Mouse (Mus musculus) forebrain, embryonic 15.5 days (tissue): ENCODE results near the gene Angptl4. TPM values are rescaled to one million over a fixed set of nuclear protein-coding genes. Genes with fewer than 3 reads are reported as not detected.

Experiments
- ATAC-seq: fragments of 200-750 bp; cut with Nextera tagmentation; replicated peaks from 2 replicates; pipeline ENCODE4 v1.8.0; 2017; ENCODE audit warnings: mild to moderate bottlenecking, moderate TSS enrichment, moderate library complexity
- H3K27ac ChIP-seq: fragments of 300-500 bp; sonication (generic); replicated peaks from 2 replicates; pipeline ENCODE4 v1.5.1; 2015; ENCODE audit warnings: mild to moderate bottlenecking, inconsistent platforms
- H3K27me3 ChIP-seq: fragments of 300-500 bp; sonication (generic); 2 replicates; pipeline ENCODE4 v1.6.1; 2015; ENCODE audit warnings: inconsistent platforms
- H3K36me3 ChIP-seq: fragments of 300-500 bp; sonication (generic); 2 replicates; pipeline ENCODE4 v1.6.1; 2015; ENCODE audit warnings: mild to moderate bottlenecking, inconsistent platforms
- H3K4me1 ChIP-seq: fragments of 300-500 bp; sonication (generic); 2 replicates; pipeline ENCODE4 v1.6.1; 2015; ENCODE audit warnings: inconsistent platforms
- H3K4me2 ChIP-seq: fragments of 300-500 bp; sonication (generic); replicated peaks from 2 replicates; pipeline ENCODE4 v1.6.1; 2015; ENCODE audit warnings: mild to moderate bottlenecking, inconsistent platforms
- H3K4me3 ChIP-seq: fragments of 300-500 bp; sonication (generic); 2 replicates; pipeline ENCODE4 v1.5.1; 2015; ENCODE audit warnings: mild to moderate bottlenecking, inconsistent platforms
- H3K9ac ChIP-seq: fragments of 300-500 bp; sonication (generic); replicated peaks from 2 replicates; pipeline ENCODE4 v1.6.1; 2015; ENCODE audit warnings: mild to moderate bottlenecking, inconsistent platforms
- H3K9me3 ChIP-seq: fragments of 300-500 bp; sonication (generic); 2 replicates; pipeline ENCODE4 v1.6.1; 2016; ENCODE audit warnings: inconsistent platforms
- WGBS: fragments of 180-500 bp; shearing (Covaris S2); methylation state at CpG from one replicate; pipeline ENCODE4 v1.1.7; 2015; ENCODE audit warnings: mixed read lengths; 5-methylcytosine and 5-hydroxymethylcytosine counted together
- polyA plus RNA-seq: library from polyadenylated mRNA; unstranded; fragments of >200 nt; fragmentation: Nextera tagmentation; extraction: Ambion mirVana; gene quantifications from 2 replicates; pipeline ENCODE4 v1.2.1, GENCODE M21; 2015

Gene Angptl4
- polyA plus RNA-seq, 1 experiment from 2014 or later = 12.8 TPM

- ATAC-seq = no peak
- H3K4me1 ChIP-seq = no peaks in the 10 kb centered on the region
- no peaks in the 10 kb centered on the region for H3K27me3 ChIP-seq
- no peak overlapping the region for H3K27ac ChIP-seq
- no peak overlapping the region for H3K9ac ChIP-seq
- no peak overlapping the region for H3K4me3 ChIP-seq
- 40% methylated on average over 3 of the region's 3 CpGs for WGBS
- H3K4me2 ChIP-seq = no peak overlapping the region
- no peaks in the 10 kb centered on the region for H3K9me3 ChIP-seq
- no peaks in the 10 kb centered on the region for H3K36me3 ChIP-seq
Measured at GRCm38 (mm10) chr17:33798306-33798705, 16.7 kb upstream of the Angptl4 start.

DNA sequence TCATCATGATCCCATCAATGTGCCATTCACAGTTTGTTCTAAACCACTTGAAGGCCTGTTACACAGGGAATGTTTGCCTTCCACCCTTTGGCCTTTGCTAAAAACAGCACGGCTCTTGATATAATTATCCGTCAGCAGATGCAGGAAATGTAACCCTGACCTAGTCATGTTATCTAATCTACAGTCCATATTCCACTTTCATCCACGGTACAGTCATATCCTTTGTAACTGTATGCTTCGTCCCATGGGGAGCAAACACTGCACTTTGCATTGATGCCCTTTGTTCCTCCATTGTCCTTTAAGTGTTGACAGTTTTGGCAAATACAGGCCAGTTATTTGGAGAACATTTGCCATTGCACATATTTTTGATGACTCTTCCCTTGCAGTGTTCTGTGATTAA is 7.1 kb upstream of the Angptl4 start:
- Histone ChIP-seq H3K4me3 (no peak overlapping the region), H3K4me2 (no peak overlapping the region), H3K27me3 (no peaks in the 10 kb centered on the region), H3K9me3 (no peaks in the 10 kb centered on the region), H3K4me1 (no peaks in the 10 kb centered on the region), H3K9ac (no peak overlapping the region), H3K36me3 (no peaks in the 10 kb centered on the region), H3K27ac (no peak overlapping the region)
- WGBS = 88% methylated on average over 4 of the region's 4 CpGs
- no peak for ATAC-seq

- Histone ChIP-seq H3K4me2 (no peak overlapping the region), H3K27me3 (no peaks in the 10 kb centered on the region), H3K36me3 (no peaks in the 10 kb centered on the region), H3K9ac (no peak overlapping the region), H3K4me1 (peaks cover 8% of the 10 kb centered on the region; the same call in 1 of the 2 replicates), H3K27ac (no peak overlapping the region), H3K4me3 (no peak overlapping the region), H3K9me3 (no peaks in the 10 kb centered on the region)
- WGBS = 84% methylated on average over 18 of the region's 18 CpGs
- no peak for ATAC-seq
Measured at GRCm38 (mm10) chr17:33786375-33786774, 4.7 kb upstream of the Angptl4 start.

- Histone ChIP-seq H3K4me2 (no peak overlapping the region), H3K9ac (no peak overlapping the region), H3K36me3 (no peaks in the 10 kb centered on the region), H3K27me3 (no peaks in the 10 kb centered on the region), H3K4me1 (peaks cover 22% of the 10 kb centered on the region), H3K4me3 (no peak overlapping the region), H3K9me3 (no peaks in the 10 kb centered on the region), H3K27ac (no peak overlapping the region)
- 92% methylated on average over 2 of the region's 2 CpGs for WGBS
- ATAC-seq = no peak
Measured at GRCm38 (mm10) chr17:33784939-33785338, 3.3 kb upstream of the Angptl4 start.

DNA sequence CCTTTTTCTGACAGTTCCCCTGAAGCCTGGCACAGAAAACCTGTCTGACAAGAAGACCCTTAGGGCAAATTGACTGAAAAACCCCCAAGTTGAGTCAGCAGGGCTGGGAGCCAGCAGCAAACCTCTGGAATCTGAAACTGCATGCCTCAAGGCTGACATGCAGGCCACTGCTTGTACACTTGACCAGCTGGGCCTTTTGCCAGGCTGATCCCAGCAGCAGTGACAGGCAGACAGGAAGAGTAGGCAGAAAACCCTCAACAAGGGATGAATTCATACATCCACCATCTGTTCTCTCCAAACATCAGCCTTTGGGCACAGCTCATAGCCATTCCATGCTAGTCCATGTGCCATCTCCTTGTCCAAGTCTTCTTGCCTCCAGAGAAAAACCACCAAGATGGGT is 1.8 kb upstream of the Angptl4 start:
- ATAC-seq = no peak
- Histone ChIP-seq H3K27me3 (no peaks in the 10 kb centered on the region), H3K9me3 (no peaks in the 10 kb centered on the region), H3K4me1 (peaks cover 34% of the 10 kb centered on the region), H3K4me3 (no peak overlapping the region), H3K9ac (no peak overlapping the region), H3K36me3 (no peaks in the 10 kb centered on the region), H3K4me2 (no peak overlapping the region), H3K27ac (no peak overlapping the region)

DNA sequence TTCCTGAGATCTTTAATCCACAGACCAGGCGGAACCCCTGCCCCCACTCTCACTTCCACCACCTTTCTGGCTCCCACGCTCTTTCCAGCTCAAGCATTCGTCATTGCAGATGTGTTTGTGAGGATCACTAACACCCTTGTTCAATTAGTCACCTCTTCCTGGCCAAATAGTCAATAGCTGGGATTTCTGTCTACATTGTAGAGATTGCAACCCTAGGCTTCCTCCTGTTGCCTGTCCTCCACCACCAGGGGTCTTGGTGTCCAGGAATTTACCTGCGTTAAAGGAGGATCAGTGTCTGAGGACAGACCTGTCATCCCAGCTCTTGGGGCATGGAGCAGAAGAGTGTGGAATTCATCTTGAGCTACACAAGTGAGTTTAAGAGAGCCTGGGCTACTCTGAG is 437 bp upstream of the Angptl4 start:
- H3K27ac ChIP-seq = no peak overlapping the region

GRCm38 (mm10) chr17:33780431-33780830 is 1.2 kb downstream of the Angptl4 start:
- Histone ChIP-seq H3K27me3 (no peaks in the 10 kb centered on the region), H3K27ac (peak overlapping the region; percentile 45; the same call in 1 of the 2 replicates), H3K4me3 (peak overlapping the region; percentile 47), H3K9me3 (no peaks in the 10 kb centered on the region), H3K4me1 (peaks cover 34% of the 10 kb centered on the region), H3K36me3 (no peaks in the 10 kb centered on the region), H3K4me2 (peak overlapping the region; percentile 92; the same call in 1 of the 2 replicates), H3K9ac (no peak overlapping the region)
- ATAC-seq = no peak
- 95% methylated on average over 5 of the region's 5 CpGs for WGBS

More for the DNA sequence above, 437 bp upstream of the Angptl4 start:
- no peaks in the 10 kb centered on the region for H3K36me3 ChIP-seq
- H3K4me2 ChIP-seq = peak overlapping the region; percentile 92
- ATAC-seq = no peak
- no peaks in the 10 kb centered on the region for H3K9me3 ChIP-seq
- H3K4me3 ChIP-seq = no peak overlapping the region
- peaks cover 34% of the 10 kb centered on the region for H3K4me1 ChIP-seq
- 37% methylated on average over 4 of the region's 4 CpGs for WGBS
- H3K27me3 ChIP-seq = no peaks in the 10 kb centered on the region
- no peak overlapping the region for H3K9ac ChIP-seq

- Histone ChIP-seq H3K36me3 (no peaks in the 10 kb centered on the region), H3K4me2 (no peak overlapping the region), H3K4me3 (no peak overlapping the region), H3K9me3 (no peaks in the 10 kb centered on the region), H3K9ac (no peak overlapping the region), H3K4me1 (peaks cover 34% of the 10 kb centered on the region), H3K27me3 (no peaks in the 10 kb centered on the region), H3K27ac (no peak overlapping the region)
- WGBS = 87% methylated on average over 5 of the region's 5 CpGs
- ATAC-seq = no peak
Measured at GRCm38 (mm10) chr17:33779967-33780295, 1.7 kb downstream of the Angptl4 start.

DNA sequence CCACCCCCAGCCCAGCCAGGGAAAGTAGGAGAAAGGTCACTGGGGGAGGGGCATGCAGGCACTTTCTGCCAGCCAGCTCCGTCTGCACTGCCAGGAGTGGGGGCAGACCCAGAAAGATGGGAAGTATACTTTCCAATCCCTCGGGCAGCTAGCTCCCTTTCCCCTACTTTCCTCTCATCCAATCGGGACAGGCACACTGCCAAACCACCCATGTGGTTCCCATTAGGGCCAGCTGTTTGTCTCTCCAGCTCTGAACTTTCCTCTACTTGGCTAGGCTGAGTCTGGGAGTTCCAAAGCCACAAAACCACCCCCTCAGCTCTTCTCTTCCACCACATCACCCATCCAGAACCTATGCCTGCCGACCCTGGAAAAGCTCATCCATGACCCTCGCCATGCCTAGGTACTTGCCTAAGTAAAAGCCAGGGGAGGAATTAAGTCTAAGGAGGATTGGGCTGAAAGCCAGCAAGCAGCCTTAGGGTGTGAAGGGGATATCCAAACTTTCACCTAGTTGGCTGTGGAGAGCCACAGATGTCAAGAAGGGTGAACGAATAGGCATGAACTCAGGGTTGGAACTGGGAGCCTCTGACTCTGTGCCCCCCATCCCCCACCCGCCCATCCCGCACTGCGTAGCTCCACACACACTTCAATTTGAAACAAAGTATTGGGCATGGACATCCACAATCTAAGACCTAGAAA is 2.2 kb downstream of the Angptl4 start:
- 53% methylated on average over 9 of the region's 9 CpGs for WGBS
- H3K4me1 ChIP-seq = peaks cover 34% of the 10 kb centered on the region
- H3K27ac ChIP-seq = peak overlapping the region; percentile 57
- H3K9ac ChIP-seq = no peak overlapping the region
- H3K9me3 ChIP-seq = no peaks in the 10 kb centered on the region
- peak; percentile 81 for ATAC-seq
- no peak overlapping the region for H3K4me3 ChIP-seq
- peak overlapping the region; percentile 27 for H3K4me2 ChIP-seq
- H3K36me3 ChIP-seq = no peaks in the 10 kb centered on the region
- no peaks in the 10 kb centered on the region for H3K27me3 ChIP-seq

DNA sequence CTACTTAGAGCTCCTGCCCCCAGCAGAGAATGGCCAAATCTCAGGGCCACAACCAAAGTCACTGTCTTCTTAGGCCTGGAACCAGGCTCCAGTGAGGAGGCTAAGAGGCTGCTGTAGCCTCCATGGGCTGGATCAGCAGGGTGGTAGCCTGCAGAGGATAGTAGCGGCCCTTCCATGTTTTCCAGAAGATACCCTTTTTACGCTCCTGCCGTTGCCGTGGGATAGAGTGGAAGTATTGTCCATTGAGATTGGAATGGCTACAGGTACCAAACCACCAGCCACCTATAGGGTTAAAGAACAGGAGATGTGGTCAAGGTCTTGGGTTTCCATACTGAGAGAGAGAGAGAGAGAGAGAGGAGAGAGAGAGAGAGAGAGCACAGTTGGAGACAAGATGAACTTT is 6.3 kb downstream of the Angptl4 start:
- Histone ChIP-seq H3K9ac (no peak overlapping the region), H3K4me1 (peaks cover 15% of the 10 kb centered on the region), H3K4me3 (no peak overlapping the region), H3K27me3 (no peaks in the 10 kb centered on the region), H3K36me3 (no peaks in the 10 kb centered on the region), H3K9me3 (no peaks in the 10 kb centered on the region), H3K4me2 (no peak overlapping the region), H3K27ac (no peak overlapping the region)
- 95% methylated on average over 4 of the region's 4 CpGs for WGBS
- ATAC-seq = no peak

DNA sequence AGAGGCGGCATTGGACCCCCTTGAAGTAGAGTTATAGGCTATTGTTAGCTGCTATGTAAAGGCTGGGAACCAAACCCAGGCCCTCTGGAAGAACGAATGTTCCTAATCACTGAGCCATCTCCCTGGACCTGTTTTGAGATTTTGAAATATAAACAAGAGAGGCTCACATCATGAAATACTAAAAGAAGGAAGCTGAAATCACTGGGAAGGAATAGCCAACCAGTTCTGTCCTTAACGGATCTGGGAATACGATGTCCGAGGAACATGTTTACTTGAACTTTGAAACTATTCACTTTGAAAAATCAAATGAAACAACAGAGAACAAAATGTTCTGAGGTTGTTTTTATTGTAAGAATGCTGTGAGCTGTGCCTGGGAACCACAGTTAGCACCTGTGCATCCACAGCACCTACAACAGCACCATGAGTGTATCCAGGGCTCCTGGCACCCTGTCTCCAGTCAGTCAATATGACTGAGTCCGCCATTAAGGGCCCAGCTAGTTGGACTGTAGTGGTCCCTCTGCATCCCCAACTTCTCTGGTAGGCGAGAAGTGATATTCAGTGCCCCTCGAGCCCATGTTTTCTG is 7.0 kb downstream of the Angptl4 start:
- no peaks in the 10 kb centered on the region for H3K9me3 ChIP-seq
- no peak overlapping the region for H3K9ac ChIP-seq
- H3K4me3 ChIP-seq = no peak overlapping the region
- ATAC-seq = no peak
- H3K27me3 ChIP-seq = no peaks in the 10 kb centered on the region
- WGBS = 88% methylated on average over 8 of the region's 8 CpGs
- H3K36me3 ChIP-seq = no peaks in the 10 kb centered on the region
- peaks cover 9% of the 10 kb centered on the region for H3K4me1 ChIP-seq
- no peak overlapping the region for H3K4me2 ChIP-seq
- H3K27ac ChIP-seq = no peak overlapping the region

DNA sequence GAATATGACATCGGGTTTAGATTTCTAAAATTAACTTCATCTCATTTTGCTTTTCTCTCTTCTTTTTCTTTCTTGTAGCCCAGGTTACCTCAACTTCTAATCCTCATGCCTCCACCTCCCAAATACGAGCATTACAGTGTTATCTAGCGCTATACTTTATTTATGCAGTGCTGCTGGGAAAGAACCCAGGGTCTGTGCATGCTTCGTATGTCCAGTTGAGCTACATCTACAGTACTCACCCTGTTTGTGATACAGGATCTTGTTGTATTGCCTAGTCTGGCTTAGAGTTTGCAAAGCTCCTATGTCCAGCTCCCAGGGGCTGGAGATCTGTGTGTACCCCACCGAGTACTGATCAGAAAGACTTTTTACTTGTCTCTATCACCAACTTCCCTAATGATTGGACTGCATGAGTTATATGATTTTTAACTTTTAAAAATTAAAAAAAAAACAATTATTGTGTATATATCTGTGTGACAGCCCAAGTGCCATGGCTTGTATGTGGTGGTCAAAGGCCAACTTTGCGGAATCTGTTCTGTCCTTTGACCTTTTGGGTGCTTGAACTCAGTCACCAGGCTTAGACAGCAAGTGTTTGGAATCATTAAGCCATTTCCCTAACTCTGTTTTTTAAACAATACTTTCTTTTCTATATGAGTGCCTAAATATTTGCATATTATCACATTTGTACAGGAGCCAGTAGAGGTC is 7.6 kb downstream of the Angptl4 start:
- Histone ChIP-seq H3K36me3 (no peaks in the 10 kb centered on the region), H3K9ac (no peak overlapping the region), H3K4me3 (no peak overlapping the region), H3K4me1 (peaks cover 2% of the 10 kb centered on the region), H3K4me2 (no peak overlapping the region), H3K27me3 (no peaks in the 10 kb centered on the region), H3K9me3 (no peaks in the 10 kb centered on the region), H3K27ac (no peak overlapping the region)
- no peak for ATAC-seq
- WGBS = 92% methylated on average over 6 of the region's 6 CpGs
